Mouse (Mus musculus) embryonic fibroblast, embryonic 13.5 days (primary cell): ENCODE measurements around the gene Hsdl1.

Experiments used
- CTCF ChIP-seq: IDR thresholded peaks from 2 replicates; pipeline ENCODE4 v1.5.1; 2011; ENCODE audit warnings: mild to moderate bottlenecking, control low read depth, low read length, moderate library complexity, borderline replicate concordance; ENCODE audit not compliant: insufficient read depth
- POLR2A ChIP-seq: IDR thresholded peaks from 2 replicates; pipeline ENCODE4 v1.6.1; 2011; ENCODE audit warnings: low read depth, mild to moderate bottlenecking, control low read depth, low read length, moderate library complexity

GRCm38 (mm10) chr8:119604398-119604803 is 29.4 kb upstream of the Hsdl1 start:
- TF ChIP-seq CTCF (no peak), POLR2A (no peak)
